Mouse (Mus musculus): ENCODE results near the gene Gorasp1.

DNA sequence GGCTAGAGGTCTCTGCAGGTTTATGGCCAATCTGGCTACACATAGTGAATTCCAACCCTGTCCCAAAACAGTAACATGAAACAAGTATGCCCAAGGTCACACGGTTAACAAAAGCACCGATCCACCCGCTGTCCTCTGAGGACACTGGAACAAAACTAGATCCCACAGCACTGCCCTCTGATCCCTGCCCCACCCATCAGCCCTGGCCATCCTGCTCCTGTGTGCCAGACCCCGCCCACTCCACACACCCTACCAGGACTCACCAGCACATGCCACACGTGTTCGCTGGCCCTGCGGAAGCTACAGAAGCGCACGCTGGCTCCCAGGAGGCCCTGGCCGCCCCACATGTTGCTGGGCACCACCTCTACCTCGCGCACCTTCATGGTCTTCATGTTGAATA, 5.0 kb downstream of the Gorasp1 start:
- TF ChIP-seq ZC3H11A (IDR thresholded peaks at IDR 0.05; ENCODE audit: borderline replicate concordance, low read depth, low read length) (no peak), ZNF384 (IDR thresholded peaks at IDR 0.05; ENCODE audit: low read depth, low read length) (no peak), MAFK (IDR thresholded peaks at IDR 0.05; ENCODE audit: insufficient read depth, low read depth, low read length) (no peak), CHD2 (IDR thresholded peaks at IDR 0.05; ENCODE audit: low read depth, low read length) (no peak), HCFC1 (IDR thresholded peaks at IDR 0.05; ENCODE audit: borderline replicate concordance, insufficient read depth, low read length) (no peak)
